Mouse (Mus musculus): ENCODE results near the gene Prkn. TPM values are rescaled to one million over a fixed set of nuclear protein-coding genes. Genes with fewer than 3 reads are reported as not detected.

Gene Prkn
- polyA plus RNA-seq, 1 experiment from 2014 or later: 2.6 TPM

Other genes starting within 250 kb of the Prkn start
- 1.1 and 1.2 TPM in 2 replicates for gene Pacrg, start 73 bp upstream of the Prkn start, polyA plus RNA-seq (2015; fragmentation: Nextera tagmentation; extraction: Ambion mirVana)